Mouse (Mus musculus) layer of hippocampus, postnatal 36 days (tissue): Measurements from ENCODE around the gene Depdc5. TPM values are rescaled to one million over a fixed set of nuclear protein-coding genes. Genes with fewer than 3 reads are reported as not detected.
"Not testable (repeated sequence)": the region's sequence is repeated elsewhere in the genome, so short reads cannot be mapped to it uniquely, and the experiment has no call there.

Experiments used
- DNase-seq, 2 experiments: peaks; one replicate each; pipeline ENCODE4 v3.0.0; 2022
- total RNA-seq, 2 experiments: library from RNA; stranded (reverse); gene quantifications; 2 replicates each; pipeline ENCODE4 v1.2.3; 2021

Gene Depdc5
- 10 to 100 TPM; 64.3 to 69.0 TPM for total RNA-seq

GRCm38 (mm10) chr5:32863253-32864228 is at the start of gene Depdc5:
Depdc5 (plus strand) TSS chr5:32863701.
- DNase-seq: peak; percentile 87 to 89

GRCm38 (mm10) chr5:32815396-32815795 is 48.1 kb upstream of the Depdc5 start:
- DNase-seq: no peak

GRCm38 (mm10) chr5:32820471-32820870 is 43.0 kb upstream of the Depdc5 start:
- DNase-seq: peak; percentile 51 to 56

GRCm38 (mm10) chr5:32827009-32827408 is 36.5 kb upstream of the Depdc5 start, which contains the start of gene Gm20671:
Gm20671 (minus strand) TSS chr5:32827109.
- no peak for DNase-seq

- DNase-seq: not testable (repeated sequence)
Measured at GRCm38 (mm10) chr5:32828766-32829165, 34.7 kb upstream of the Depdc5 start.

GRCm38 (mm10) chr5:32830054-32830453 is 33.4 kb upstream of the Depdc5 start:
- DNase-seq: no peak

- no peak for DNase-seq
Measured at GRCm38 (mm10) chr5:32834497-32834896, 29.0 kb upstream of the Depdc5 start.

- no peak for DNase-seq
Measured at GRCm38 (mm10) chr5:32836976-32837375, 26.5 kb upstream of the Depdc5 start.

GRCm38 (mm10) chr5:32840029-32840428 is 23.5 kb upstream of the Depdc5 start:
- DNase-seq: no peak

GRCm38 (mm10) chr5:32849178-32849577 is 14.3 kb upstream of the Depdc5 start:
- no peak for DNase-seq

GRCm38 (mm10) chr5:32849580-32849979 is 13.9 kb upstream of the Depdc5 start:
- DNase-seq: not testable (repeated sequence)

- no peak for DNase-seq
Measured at GRCm38 (mm10) chr5:32852026-32852425, 11.5 kb upstream of the Depdc5 start.

GRCm38 (mm10) chr5:32853731-32854507 is 9.6 kb upstream of the Depdc5 start, which contains the start of gene Prr14l:
Prr14l (minus strand) TSS chr5:32854256.
- peak; percentile 98 for DNase-seq

GRCm38 (mm10) chr5:32854818-32855217 is 8.7 kb upstream of the Depdc5 start:
- DNase-seq: no peak

- DNase-seq: not testable (repeated sequence)
Measured at GRCm38 (mm10) chr5:32855274-32855673, 8.2 kb upstream of the Depdc5 start.

- peak; percentile 40 to 41 for DNase-seq
Measured at GRCm38 (mm10) chr5:32857781-32858220, 5.7 kb upstream of the Depdc5 start.

GRCm38 (mm10) chr5:32861082-32861481 is 2.4 kb upstream of the Depdc5 start:
- no peak for DNase-seq

GRCm38 (mm10) chr5:32862469-32863132 is 900 bp upstream of the Depdc5 start:
- DNase-seq: no peak

- DNase-seq: no peak
Measured at GRCm38 (mm10) chr5:32869389-32870024, 6.0 kb downstream of the Depdc5 start.

GRCm38 (mm10) chr5:32872346-32872745 is 8.8 kb downstream of the Depdc5 start:
- DNase-seq: no peak

GRCm38 (mm10) chr5:32886739-32887138 is 23.2 kb downstream of the Depdc5 start:
- no peak for DNase-seq

- no peak for DNase-seq
Measured at GRCm38 (mm10) chr5:32907496-32907895, 44.0 kb downstream of the Depdc5 start.
